Mouse (Mus musculus): ENCODE data around the gene Zfp518b. TPM values are rescaled to one million over a fixed set of nuclear protein-coding genes. Genes with fewer than 3 reads are reported as not detected.

The Zfp518b gene
- polyA plus RNA-seq, 1 experiment from 2014 or later, result 16.6 TPM

DNA sequence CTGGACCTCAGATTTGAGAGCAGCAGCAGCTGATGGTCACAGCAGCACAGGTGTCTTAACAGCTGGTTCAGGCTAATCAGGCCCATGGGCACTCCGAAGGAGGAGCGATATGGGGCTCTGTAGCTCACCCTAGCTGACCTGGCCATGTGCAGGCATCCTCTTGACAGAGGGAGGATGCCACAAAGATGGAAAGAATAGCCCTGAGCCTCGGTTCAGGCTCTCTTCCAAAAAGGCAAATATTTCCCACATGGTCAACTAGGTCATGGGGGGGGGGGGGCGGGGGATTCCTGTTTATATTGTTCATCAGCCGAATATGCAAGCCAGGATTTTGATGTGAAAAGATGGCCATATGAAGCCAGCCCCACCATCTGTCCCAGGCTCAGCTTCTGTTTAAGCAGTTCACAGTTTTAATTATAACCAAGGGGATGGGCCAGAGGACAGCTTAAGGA, 48.3 kb downstream of the Zfp518b start:
- 57% methylated on average over 5 of the region's 5 CpGs for WGBS
- Histone ChIP-seq H3K4me3 (ENCODE audit: low read length) (no peak overlapping the region), H3K4me2 (ENCODE audit: low read depth, low read length) (no peak overlapping the region), H3K27me3 (ENCODE audit: control insufficient read depth, insufficient read depth, low read depth, low read length) (no peaks in the 10 kb centered on the region), H3K9me3 (ENCODE audit: control insufficient read depth, low read length) (no peaks in the 10 kb centered on the region), H3K4me1 (replicated peaks; ENCODE audit: control insufficient read depth, insufficient read depth, low read length) (0 out of 2 replicates have a peak, but pooled peaks cover 2% of the 10 kb centered on the region), H3K9ac (ENCODE audit: low read length) (no peak overlapping the region), H3K36me3 (ENCODE audit: control insufficient read depth, insufficient read depth, low read length) (no peaks in the 10 kb centered on the region), H3K27ac (ENCODE audit: low read length) (no peak overlapping the region)
- ATAC-seq (ENCODE audit: low read depth), result no peak

DNA sequence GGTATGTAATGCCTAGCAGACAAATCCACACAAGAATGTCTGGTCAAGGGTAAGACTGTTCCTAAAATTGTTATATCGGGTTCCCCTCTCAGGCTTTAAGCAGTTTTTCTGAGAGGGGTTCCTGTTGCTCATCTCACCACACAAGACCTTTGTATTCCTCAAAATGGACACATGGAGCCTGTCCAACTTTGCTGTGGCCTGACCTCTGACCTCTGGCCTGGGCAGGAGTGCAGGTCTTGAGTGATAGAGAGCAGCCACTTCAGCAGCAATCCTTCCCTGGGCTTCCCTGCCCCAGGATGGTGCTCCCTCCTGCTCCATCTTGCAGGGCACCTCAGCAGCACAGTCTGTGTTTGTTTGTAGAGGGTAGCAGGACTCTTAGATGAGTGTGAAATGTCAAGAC, 48.9 kb downstream of the Zfp518b start:
- no peak overlapping the region for H3K4me3 ChIP-seq (ENCODE audit: low read length)
- H3K4me1 ChIP-seq (replicated peaks; ENCODE audit: control insufficient read depth, insufficient read depth, low read length), result 0 out of 2 replicates have a peak, but pooled peaks cover 2% of the 10 kb centered on the region
- no peak overlapping the region for H3K4me2 ChIP-seq (ENCODE audit: low read depth, low read length)
- H3K27me3 ChIP-seq (ENCODE audit: control insufficient read depth, insufficient read depth, low read depth, low read length), result no peaks in the 10 kb centered on the region
- no peak overlapping the region for H3K27ac ChIP-seq (ENCODE audit: low read length)
- H3K36me3 ChIP-seq (ENCODE audit: control insufficient read depth, insufficient read depth, low read length), result no peaks in the 10 kb centered on the region
- H3K9me3 ChIP-seq (ENCODE audit: control insufficient read depth, low read length), result no peaks in the 10 kb centered on the region
- H3K9ac ChIP-seq (ENCODE audit: low read length), result no peak overlapping the region
- 89% methylated on average over 1 of the region's 1 CpGs for WGBS
- ATAC-seq (ENCODE audit: low read depth), result no peak

DNA sequence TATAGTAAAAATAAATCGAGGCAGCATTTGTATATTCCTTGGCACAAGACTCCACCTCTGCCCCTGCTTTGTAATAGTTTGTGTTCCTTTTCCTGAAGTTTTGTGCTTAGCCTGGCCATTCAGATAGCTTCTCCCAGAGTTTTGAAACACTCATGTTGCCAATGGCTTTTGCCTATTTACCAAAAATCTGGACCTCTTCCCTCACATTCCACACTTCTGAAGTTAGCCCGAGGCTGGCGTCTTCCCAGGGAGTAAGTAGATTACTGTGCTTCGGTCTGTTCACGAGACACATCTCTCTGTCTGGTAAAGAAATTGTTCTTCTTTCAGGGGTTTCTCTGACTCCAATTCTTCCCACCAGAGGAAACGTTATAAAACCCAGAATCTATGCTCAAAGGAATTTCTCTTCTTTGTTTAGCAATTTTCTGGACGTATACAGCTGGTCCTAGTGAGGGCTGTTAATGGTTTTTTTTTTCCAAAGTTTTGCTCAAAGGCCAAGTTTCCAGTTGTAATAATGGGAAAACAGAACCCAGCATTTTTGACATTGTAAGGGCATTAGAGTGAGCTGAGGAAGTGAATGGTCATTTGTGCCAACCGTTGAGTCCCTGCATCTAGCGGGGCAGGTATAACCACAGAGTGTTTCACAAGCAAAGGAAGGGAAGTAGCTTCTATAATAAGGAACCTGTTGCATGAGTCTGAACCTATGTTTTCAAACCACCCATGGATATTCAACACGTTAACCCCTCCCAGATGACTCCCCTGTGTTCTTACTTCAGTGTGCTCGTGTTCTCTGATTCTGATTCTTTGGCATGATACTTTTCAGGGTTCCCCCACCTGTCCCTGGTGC, 50.1 kb downstream of the Zfp518b start:
- ATAC-seq (ENCODE audit: low read depth), result no peak
- 52% methylated on average over 11 of the region's 11 CpGs for WGBS
- Histone ChIP-seq H3K9ac (ENCODE audit: low read length) (no peak overlapping the region), H3K9me3 (ENCODE audit: control insufficient read depth, low read length) (no peaks in the 10 kb centered on the region), H3K4me3 (ENCODE audit: low read length) (no peak overlapping the region), H3K27ac (ENCODE audit: low read length) (no peak overlapping the region), H3K4me2 (ENCODE audit: low read depth, low read length) (no peak overlapping the region), H3K36me3 (ENCODE audit: control insufficient read depth, insufficient read depth, low read length) (no peaks in the 10 kb centered on the region), H3K4me1 (replicated peaks; ENCODE audit: control insufficient read depth, insufficient read depth, low read length) (0 out of 2 replicates have a peak, but pooled peaks cover 2% of the 10 kb centered on the region), H3K27me3 (ENCODE audit: control insufficient read depth, insufficient read depth, low read depth, low read length) (no peaks in the 10 kb centered on the region)

DNA sequence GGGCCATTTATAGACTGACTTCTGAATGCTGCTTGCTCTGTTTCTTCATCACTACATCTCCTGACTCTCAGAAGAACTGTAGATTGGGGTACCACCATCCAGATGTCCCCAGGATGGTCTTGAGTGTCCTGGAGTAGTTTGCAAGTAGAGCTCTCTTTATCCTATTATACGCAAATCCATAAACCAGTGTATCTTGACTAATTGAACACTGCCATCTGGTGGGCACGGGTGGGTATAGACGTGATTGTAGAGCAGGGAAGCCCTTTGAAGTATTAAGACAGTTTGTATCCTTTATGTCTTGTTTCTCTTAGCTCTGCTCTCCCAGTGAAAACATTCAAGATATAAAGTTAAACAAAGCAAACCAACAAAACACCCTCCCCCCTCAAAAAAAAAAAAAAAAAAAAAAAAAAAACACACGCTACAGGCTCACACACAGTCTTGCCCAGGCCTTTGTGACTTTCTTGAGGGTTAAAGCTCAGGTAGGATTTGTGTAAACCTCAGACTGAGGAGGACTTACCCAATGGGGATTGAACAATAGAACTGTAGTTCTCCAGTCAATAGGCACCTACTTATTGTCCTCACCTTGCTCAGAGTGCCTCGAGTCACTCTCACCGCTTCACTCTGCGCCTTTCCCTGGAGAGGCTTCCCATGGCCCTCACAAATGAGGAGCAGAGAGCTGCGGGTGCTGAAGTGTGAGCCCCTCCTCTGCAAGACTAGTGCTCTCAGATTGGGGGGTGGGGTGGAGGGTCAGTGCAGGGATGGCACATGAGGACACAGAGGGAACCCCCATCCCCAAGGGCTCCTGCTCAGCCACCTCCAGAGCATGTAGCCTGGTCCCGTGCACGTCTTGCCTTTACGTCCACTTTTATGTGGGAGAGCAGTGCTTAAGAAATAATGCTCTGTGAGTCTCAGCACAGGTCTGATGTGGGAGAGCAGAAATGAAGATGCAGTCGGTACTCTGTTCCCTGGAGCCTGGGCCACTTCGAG, 51.9 kb downstream of the Zfp518b start:
- Histone ChIP-seq H3K9ac (ENCODE audit: low read length) (no peak overlapping the region), H3K4me2 (ENCODE audit: low read depth, low read length) (no peak overlapping the region), H3K27me3 (ENCODE audit: control insufficient read depth, insufficient read depth, low read depth, low read length) (no peaks in the 10 kb centered on the region), H3K9me3 (ENCODE audit: control insufficient read depth, low read length) (no peaks in the 10 kb centered on the region), H3K27ac (ENCODE audit: low read length) (no peak overlapping the region), H3K4me3 (ENCODE audit: low read length) (no peak overlapping the region), H3K36me3 (ENCODE audit: control insufficient read depth, insufficient read depth, low read length) (no peaks in the 10 kb centered on the region), H3K4me1 (replicated peaks; ENCODE audit: control insufficient read depth, insufficient read depth, low read length) (0 out of 2 replicates have a peak, but pooled peaks cover 2% of the 10 kb centered on the region)
- 0 out of 2 replicates have a peak, but pooled peaks have one; percentile 41 for ATAC-seq (ENCODE audit: low read depth)
- WGBS, result 64% methylated on average over 13 of the region's 13 CpGs

DNA sequence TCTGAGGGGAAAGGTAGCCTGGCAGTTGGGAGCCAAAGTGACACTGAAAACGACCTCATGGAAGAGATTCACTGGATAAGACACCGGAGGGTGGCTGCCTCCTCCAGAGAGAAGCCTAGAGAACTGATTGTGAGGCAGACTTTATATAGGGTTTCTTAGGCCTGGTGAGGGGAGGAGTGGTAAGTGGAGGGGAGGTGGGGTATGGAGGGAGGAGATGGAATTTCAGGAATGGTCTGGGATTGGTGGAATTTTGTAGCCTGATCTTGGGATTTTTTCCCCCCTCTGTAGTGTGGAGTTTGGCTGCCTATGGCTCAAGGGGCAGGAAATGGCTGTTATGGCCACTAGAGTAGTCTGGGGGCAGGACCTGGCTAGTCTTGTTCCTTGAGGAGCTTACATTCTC, 56.6 kb downstream of the Zfp518b start:
- Histone ChIP-seq H3K9ac (ENCODE audit: low read length) (no peak overlapping the region), H3K27ac (ENCODE audit: low read length) (no peak overlapping the region), H3K4me1 (replicated peaks; ENCODE audit: control insufficient read depth, insufficient read depth, low read length) (no peaks in the 10 kb centered on the region), H3K27me3 (ENCODE audit: control insufficient read depth, insufficient read depth, low read depth, low read length) (no peaks in the 10 kb centered on the region), H3K4me3 (ENCODE audit: low read length) (no peak overlapping the region), H3K4me2 (ENCODE audit: low read depth, low read length) (no peak overlapping the region), H3K36me3 (ENCODE audit: control insufficient read depth, insufficient read depth, low read length) (no peaks in the 10 kb centered on the region), H3K9me3 (ENCODE audit: control insufficient read depth, low read length) (peaks cover 3% of the 10 kb centered on the region; the same call in 1 of the 2 replicates)
- ATAC-seq (ENCODE audit: low read depth), result peak; percentile 17; the same call in 1 of the 2 replicates
- WGBS, result 44% methylated on average over 2 of the region's 2 CpGs

DNA sequence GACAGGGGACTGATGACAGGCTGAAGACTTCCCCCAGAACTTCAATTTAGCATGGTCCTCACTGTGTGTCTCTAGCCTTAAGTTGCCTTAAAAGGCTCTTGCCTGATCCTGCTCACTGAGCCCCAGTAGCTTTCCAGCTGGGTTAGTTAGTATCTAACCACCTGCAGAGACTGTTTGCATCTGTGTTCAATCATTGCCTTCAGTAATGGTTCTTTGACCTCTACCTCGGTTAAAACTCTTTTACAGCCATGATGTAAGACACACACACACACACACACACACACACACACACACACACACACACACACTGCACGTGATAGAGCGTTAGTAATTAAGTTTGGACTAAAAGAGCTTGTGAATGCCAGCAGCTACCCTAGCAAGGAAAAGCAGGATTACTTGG, 57.7 kb downstream of the Zfp518b start:
- H3K27ac ChIP-seq (ENCODE audit: low read length), result no peak overlapping the region
- H3K4me1 ChIP-seq (replicated peaks; ENCODE audit: control insufficient read depth, insufficient read depth, low read length), result no peaks in the 10 kb centered on the region
- H3K4me2 ChIP-seq (ENCODE audit: low read depth, low read length), result no peak overlapping the region
- H3K36me3 ChIP-seq (ENCODE audit: control insufficient read depth, insufficient read depth, low read length), result no peaks in the 10 kb centered on the region
- 70% methylated on average over 3 of the region's 3 CpGs for WGBS
- H3K9me3 ChIP-seq (ENCODE audit: control insufficient read depth, low read length), result peaks cover 3% of the 10 kb centered on the region; the same call in 1 of the 2 replicates
- no peak for ATAC-seq (ENCODE audit: low read depth)
- no peaks in the 10 kb centered on the region for H3K27me3 ChIP-seq (ENCODE audit: control insufficient read depth, insufficient read depth, low read depth, low read length)
- H3K4me3 ChIP-seq (ENCODE audit: low read length), result no peak overlapping the region
- H3K9ac ChIP-seq (ENCODE audit: low read length), result no peak overlapping the region

DNA sequence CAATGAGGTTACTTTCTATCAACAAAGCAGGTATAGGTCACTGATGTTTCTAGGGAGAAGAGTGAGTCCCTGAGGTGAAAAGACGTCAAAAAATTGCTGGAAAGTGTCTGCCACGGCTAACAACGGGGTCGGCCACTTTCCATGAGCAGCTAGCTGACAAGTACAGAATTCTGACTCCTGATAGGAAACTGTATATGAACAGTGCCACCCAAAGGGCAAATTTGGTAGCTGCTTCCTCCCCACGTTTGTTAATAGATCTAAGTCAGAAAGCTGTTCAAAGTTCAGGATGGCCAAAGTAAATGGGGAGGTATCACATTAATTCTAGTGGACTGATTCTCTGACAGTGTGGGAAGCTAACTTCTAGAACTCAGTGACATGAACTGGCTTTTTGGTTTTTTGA, 63.8 kb downstream of the Zfp518b start:
- no peak for ATAC-seq (ENCODE audit: low read depth)
- Histone ChIP-seq H3K27me3 (ENCODE audit: control insufficient read depth, insufficient read depth, low read depth, low read length) (no peaks in the 10 kb centered on the region), H3K9ac (ENCODE audit: low read length) (no peak overlapping the region), H3K36me3 (ENCODE audit: control insufficient read depth, insufficient read depth, low read length) (no peaks in the 10 kb centered on the region), H3K4me3 (ENCODE audit: low read length) (no peak overlapping the region), H3K9me3 (ENCODE audit: control insufficient read depth, low read length) (peaks cover 3% of the 10 kb centered on the region; the same call in 1 of the 2 replicates), H3K27ac (ENCODE audit: low read length) (no peak overlapping the region), H3K4me2 (ENCODE audit: low read depth, low read length) (no peak overlapping the region), H3K4me1 (replicated peaks; ENCODE audit: control insufficient read depth, insufficient read depth, low read length) (no peaks in the 10 kb centered on the region; the same call in 1 of the 2 replicates)
- WGBS, result 14% methylated on average over 5 of the region's 5 CpGs

DNA sequence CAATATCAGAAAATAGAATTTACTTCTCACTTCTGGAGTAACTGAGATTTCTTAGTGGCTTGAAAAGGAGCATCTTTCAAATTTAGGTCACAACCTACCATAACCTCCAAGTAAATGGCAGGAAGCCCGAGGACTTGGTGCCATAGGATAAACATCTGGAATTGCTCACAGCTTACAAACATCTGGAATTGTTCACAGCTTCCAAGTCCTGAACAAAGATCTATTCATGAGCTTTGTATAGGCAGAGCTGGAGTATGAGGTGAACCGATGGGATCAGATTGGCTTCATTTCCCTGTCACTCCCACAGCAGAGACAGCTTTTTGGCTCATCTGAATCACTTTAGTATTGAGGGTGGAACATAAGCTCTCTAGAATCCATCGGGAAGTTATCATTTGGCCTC, 65.7 kb downstream of the Zfp518b start:
- Histone ChIP-seq H3K27me3 (ENCODE audit: control insufficient read depth, insufficient read depth, low read depth, low read length) (no peaks in the 10 kb centered on the region), H3K27ac (ENCODE audit: low read length) (no peak overlapping the region), H3K4me1 (replicated peaks; ENCODE audit: control insufficient read depth, insufficient read depth, low read length) (no peaks in the 10 kb centered on the region; the same call in 1 of the 2 replicates), H3K9ac (ENCODE audit: low read length) (no peak overlapping the region), H3K9me3 (ENCODE audit: control insufficient read depth, low read length) (no peaks in the 10 kb centered on the region), H3K4me3 (ENCODE audit: low read length) (no peak overlapping the region), H3K36me3 (ENCODE audit: control insufficient read depth, insufficient read depth, low read length) (no peaks in the 10 kb centered on the region), H3K4me2 (ENCODE audit: low read depth, low read length) (no peak overlapping the region)
- 41% methylated on average over 3 of the region's 3 CpGs for WGBS
- no peak for ATAC-seq (ENCODE audit: low read depth)

Measured in lung, embryonic 16.5 days (tissue).